Mouse (Mus musculus) layer of hippocampus, postnatal 25 days (tissue): ENCODE measurements around the gene Aff3. TPM values are rescaled to one million over a fixed set of nuclear protein-coding genes. Genes with fewer than 3 reads are reported as not detected.

Source experiments
- DNase-seq, 2 experiments: peaks; one replicate each; pipeline ENCODE4 v3.0.0; 2022; ENCODE audit warnings: mixed read lengths in 2 of 2, low spot score in 1 of 2; ENCODE audit errors: extremely low spot score in 1 of 2
- total RNA-seq, 2 experiments: library from RNA; stranded (reverse); gene quantifications; 2 replicates each; pipeline ENCODE4 v1.2.3; 2021

Gene Aff3
- total RNA-seq, 2 experiments from 2014 or later, result 97.6 to 113 TPM

- DNase-seq, result no peak
Measured at GRCm38 (mm10) chr1:38367404-38368080, 297.2 kb downstream of the Aff3 start.

- no peak for DNase-seq
Measured at GRCm38 (mm10) chr1:38363856-38364255, 300.9 kb downstream of the Aff3 start.

- no peak for DNase-seq
Measured at GRCm38 (mm10) chr1:38362275-38362674, 302.5 kb downstream of the Aff3 start.

- DNase-seq, result peak; percentile 23 to 24
Measured at GRCm38 (mm10) chr1:38358797-38359349, 305.9 kb downstream of the Aff3 start.

- no peak for DNase-seq
Measured at GRCm38 (mm10) chr1:38357933-38358796, 306.6 kb downstream of the Aff3 start.

GRCm38 (mm10) chr1:38354585-38354984, 310.2 kb downstream of the Aff3 start:
- DNase-seq, result no peak

GRCm38 (mm10) chr1:38347346-38347745, 317.4 kb downstream of the Aff3 start:
- DNase-seq, result no peak

GRCm38 (mm10) chr1:38334206-38334605, 330.5 kb downstream of the Aff3 start:
- no peak for DNase-seq

GRCm38 (mm10) chr1:38332919-38333318, 331.8 kb downstream of the Aff3 start:
- no peak for DNase-seq

- DNase-seq, result no peak
Measured at GRCm38 (mm10) chr1:38324206-38324605, 340.5 kb downstream of the Aff3 start.

GRCm38 (mm10) chr1:38321861-38322260, 342.9 kb downstream of the Aff3 start:
- DNase-seq, result no peak

GRCm38 (mm10) chr1:38320971-38321305, 343.8 kb downstream of the Aff3 start:
- no peak for DNase-seq

GRCm38 (mm10) chr1:38320126-38320970, 344.4 kb downstream of the Aff3 start:
- DNase-seq, result no peak

GRCm38 (mm10) chr1:38318614-38319013, 346.1 kb downstream of the Aff3 start:
- no peak for DNase-seq

GRCm38 (mm10) chr1:38315992-38316391, 348.8 kb downstream of the Aff3 start:
- DNase-seq, result no peak

- no peak for DNase-seq
Measured at GRCm38 (mm10) chr1:38310496-38310895, 354.3 kb downstream of the Aff3 start.

GRCm38 (mm10) chr1:38310076-38310475, 354.7 kb downstream of the Aff3 start:
- DNase-seq, result no peak

- no peak for DNase-seq
Measured at GRCm38 (mm10) chr1:38309341-38309740, 355.4 kb downstream of the Aff3 start.

GRCm38 (mm10) chr1:38308705-38308996, 356.1 kb downstream of the Aff3 start:
- no peak for DNase-seq

GRCm38 (mm10) chr1:38307821-38308704, 356.7 kb downstream of the Aff3 start:
- DNase-seq, result peak in 1 of 2 experiments; percentile 44
